Mouse (Mus musculus) cerebellum, adult (tissue): Measurements from ENCODE around the gene 6030468B19Rik.

Experiments used
- ATAC-seq: cut with Nextera tagmentation; 2 replicates; pipeline ENCODE4 v1.9.2; 2017; ENCODE audit warnings: mild to moderate bottlenecking, moderate library complexity, mixed read lengths; ENCODE audit not compliant: insufficient number of reproducible peaks, low FRiP score, low TSS enrichment

6030468B19Rik gene

GRCm38 (mm10) chr11:117848271-117848984 is 51.0 kb downstream of the 6030468B19Rik start:
- ATAC-seq = peak; percentile 32; the same call in 1 of the 2 replicates

GRCm38 (mm10) chr11:117848985-117849671 is 51.7 kb downstream of the 6030468B19Rik start, which contains the start of gene Birc5:
Birc5 (plus strand) TSS chr11:117849251.
- ATAC-seq = peak; percentile 90; the same call in 1 of the 2 replicates

GRCm38 (mm10) chr11:117852875-117853274 is 55.4 kb downstream of the 6030468B19Rik start:
- no peak for ATAC-seq

DNA sequence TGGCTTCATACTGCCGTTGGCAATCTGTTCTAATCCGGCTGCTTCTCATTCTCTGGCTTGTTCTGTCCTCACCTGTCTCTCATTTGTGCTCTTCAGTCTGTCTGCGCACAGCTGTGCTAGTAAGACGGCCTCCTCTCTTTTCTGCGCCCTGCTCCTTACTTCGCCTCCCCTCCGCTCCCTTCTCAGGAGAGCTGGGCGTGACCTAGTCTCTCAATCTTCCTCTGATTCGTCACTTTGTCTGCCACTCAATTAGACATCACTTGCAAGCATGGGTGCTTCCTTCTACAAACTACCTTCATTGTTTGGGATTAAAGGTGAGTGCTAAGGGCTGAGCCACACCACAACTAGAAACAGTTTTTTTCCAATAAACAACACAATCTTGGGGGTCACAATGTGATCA is 56.8 kb downstream of the 6030468B19Rik start:
- no peak for ATAC-seq

DNA sequence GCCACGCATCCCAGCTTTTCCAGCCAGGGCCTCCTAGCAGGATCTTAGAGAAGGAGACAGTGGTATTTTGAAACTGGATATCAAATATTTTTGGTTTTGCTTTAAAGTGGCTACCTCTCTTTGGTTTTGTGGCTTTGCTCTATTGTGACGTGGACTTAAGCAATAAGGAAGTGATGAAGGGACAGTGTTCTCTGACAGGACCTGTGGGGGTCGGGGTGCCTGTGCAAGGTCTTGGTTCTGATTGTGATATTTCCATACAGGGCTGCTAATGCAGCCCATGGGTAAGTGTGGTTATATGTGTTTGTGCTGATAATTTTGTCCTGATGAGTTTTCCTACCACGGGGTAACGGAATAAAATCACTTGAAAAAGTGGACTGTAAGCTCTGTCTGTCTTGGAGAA is 57.9 kb downstream of the 6030468B19Rik start:
- ATAC-seq = no peak

DNA sequence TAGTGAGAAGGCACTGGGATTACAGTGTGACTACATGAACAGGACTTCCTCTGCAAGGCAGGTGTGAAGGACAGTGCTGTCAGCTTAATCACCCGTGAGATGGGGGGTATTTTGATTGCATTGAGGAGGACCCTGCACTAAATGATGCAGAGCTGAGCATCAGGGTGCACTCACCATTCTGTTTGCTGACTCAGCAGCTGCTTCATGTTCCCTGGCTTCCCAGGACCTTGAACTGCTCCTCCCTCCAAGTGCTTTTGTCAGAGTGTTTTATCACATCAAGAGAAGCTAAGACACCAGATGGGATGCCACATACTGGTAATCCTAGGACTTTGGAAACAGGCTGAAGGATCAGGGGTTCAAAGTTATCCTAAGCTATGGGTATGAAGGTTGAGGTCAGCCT is 58.5 kb downstream of the 6030468B19Rik start:
- no peak for ATAC-seq
